Mouse (Mus musculus) kidney, postnatal 10 days (tissue): Measurements from ENCODE around the gene Tmem59.

Experiments
- DNase-seq: peaks from one replicate; pipeline ENCODE4 v3.0.0; 2021; ENCODE audit warnings: mixed read lengths

Gene Tmem59

GRCm38 (mm10) chr4:107243365-107244333, 65.5 kb downstream of the Tmem59 start:
- no peak for DNase-seq

GRCm38 (mm10) chr4:107245368-107245767, 67.2 kb downstream of the Tmem59 start:
- DNase-seq, result peak; percentile 38

DNA sequence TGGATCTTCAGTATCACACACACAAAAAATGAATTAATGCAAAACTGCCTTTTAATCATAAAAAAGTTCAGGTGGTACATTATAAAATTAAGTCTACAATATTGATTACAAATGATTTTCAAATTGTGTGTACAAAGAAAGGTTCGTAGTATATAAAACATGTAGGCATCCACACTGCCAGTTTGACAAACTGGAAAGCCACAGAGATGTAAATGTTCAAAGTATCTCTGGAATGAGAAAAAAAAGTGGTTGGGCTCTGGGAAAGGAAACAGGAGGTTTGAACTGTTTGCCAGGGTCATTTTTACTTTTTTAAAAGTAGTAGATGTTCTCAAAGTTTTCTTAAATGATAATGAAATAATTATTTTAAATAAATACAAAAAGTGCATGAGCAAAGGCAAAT, 67.8 kb downstream of the Tmem59 start:
- no peak for DNase-seq

DNA sequence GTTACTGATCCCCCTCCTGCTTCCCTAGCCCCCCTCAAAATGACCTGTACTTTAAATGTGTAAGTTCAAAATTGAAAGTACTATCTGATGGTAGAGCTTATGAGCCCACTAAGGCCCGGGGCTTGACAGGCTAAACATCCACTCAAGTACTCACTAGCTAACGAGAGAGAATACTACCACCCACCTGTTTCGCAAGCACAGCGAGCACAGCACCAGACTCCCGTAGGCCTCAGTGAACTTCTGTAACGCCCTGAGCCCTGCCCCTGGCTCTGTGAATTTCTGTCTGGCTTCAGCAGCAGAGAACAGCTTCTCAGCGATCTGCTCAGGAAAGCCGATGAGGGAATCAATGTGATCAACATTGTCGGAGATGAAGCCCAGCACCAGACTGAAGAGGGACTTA, 68.9 kb downstream of the Tmem59 start:
- no peak for DNase-seq

DNA sequence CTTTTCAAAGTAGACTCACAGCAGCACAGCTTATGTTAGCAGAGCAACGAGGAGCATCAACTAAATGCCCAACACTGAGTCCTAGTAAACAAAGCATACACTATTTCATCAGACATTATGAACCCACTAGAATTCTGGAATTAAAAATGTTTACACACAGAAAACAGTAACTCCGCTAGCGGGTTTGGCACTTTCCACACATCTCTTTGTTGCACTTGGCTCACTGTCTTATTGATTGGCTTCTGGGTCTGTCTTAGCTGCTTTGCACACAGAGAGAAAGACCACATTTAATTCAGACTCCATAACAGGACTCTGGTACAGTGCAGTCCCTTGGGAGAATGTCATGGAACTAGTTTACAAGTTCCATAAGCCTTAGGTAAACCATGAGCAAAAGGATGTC, 69.9 kb downstream of the Tmem59 start:
- DNase-seq, result no peak

GRCm38 (mm10) chr4:107249471-107249870, 71.3 kb downstream of the Tmem59 start:
- DNase-seq, result no peak

DNA sequence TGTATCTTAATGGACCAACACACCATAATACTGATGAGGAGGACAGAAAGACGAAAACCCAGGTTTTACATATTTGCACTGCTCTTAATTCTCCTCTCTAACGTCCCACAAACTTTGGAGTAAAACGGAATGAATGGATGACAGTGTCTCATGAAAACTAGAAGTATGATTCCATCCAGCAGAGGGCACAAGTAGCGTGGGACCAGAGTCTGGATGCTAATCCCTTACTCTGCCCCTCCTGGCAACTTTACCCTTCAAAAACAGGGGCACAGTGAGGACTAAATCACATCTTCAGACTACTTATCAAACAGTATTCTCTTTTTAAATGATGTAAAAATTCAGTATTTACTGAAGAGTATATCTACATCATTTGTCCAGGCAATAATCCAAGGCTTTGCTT, 72.3 kb downstream of the Tmem59 start:
- peak; percentile 60 for DNase-seq
